Mouse (Mus musculus): ENCODE results near the gene 2810004N23Rik.
"Not testable (repeated sequence)": the region's sequence is repeated elsewhere in the genome, so short reads cannot be mapped to it uniquely, and the experiment has no call there.

The 2810004N23Rik gene

GRCm38 (mm10) chr8:124866669-124867068 is 3.7 kb upstream of the 2810004N23Rik start:
- peak in 1 of 2 experiments; percentile 11 for DNase-seq (ENCODE audit: low spot score in 2 of 2)

GRCm38 (mm10) chr8:124863729-124864128 is 809 bp upstream of the 2810004N23Rik start:
- peak; percentile 25 to 53 for DNase-seq (ENCODE audit: low spot score in 2 of 2)

GRCm38 (mm10) chr8:124863163-124863677 is 300 bp upstream of the 2810004N23Rik start:
- no peak for DNase-seq (ENCODE audit: low spot score in 2 of 2)

GRCm38 (mm10) chr8:124860188-124860587 is 2.7 kb downstream of the 2810004N23Rik start:
- no peak for DNase-seq (ENCODE audit: low spot score in 2 of 2)

DNA sequence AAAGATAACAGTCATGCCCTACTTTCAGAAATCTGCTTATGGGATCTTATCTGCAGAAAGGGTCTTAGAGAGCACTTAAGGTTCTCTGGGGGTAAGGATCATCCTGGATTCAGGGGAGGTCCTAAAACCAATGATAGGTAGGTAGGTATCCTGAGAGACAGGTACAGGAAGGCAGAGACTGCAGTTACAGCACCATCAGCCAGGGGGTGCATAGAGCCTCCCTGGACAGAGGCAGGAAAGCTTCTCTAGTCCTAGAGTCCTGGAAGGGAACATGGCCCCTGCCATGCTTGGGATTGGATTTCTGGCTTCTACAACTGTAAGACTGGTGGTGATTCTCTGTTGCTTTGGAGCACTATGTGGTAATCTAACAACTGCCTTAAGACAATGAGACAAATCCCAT is 3.5 kb downstream of the 2810004N23Rik start:
- peak; percentile 24 to 29 for DNase-seq (ENCODE audit: low spot score in 2 of 2)

DNA sequence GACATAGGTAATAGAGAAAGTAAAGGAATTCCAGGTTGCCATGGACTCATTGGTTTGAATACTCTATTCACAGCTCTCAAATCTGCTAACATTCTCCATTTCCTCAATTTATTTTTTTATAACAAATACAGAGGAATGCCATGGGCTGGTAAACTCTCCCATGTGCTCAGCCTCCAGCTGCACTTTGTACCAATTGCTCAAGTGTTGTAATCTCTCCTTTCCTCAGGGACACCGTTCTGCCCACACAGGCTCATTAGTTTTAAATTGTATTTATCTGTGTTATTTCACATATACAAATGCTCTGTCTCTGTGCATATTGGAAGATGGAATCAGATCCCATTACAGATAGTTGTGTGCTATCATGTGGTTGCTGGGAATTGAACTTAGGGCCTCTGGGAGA is 9.4 kb downstream of the 2810004N23Rik start:
- no peak for DNase-seq (ENCODE audit: low spot score in 2 of 2)

DNA sequence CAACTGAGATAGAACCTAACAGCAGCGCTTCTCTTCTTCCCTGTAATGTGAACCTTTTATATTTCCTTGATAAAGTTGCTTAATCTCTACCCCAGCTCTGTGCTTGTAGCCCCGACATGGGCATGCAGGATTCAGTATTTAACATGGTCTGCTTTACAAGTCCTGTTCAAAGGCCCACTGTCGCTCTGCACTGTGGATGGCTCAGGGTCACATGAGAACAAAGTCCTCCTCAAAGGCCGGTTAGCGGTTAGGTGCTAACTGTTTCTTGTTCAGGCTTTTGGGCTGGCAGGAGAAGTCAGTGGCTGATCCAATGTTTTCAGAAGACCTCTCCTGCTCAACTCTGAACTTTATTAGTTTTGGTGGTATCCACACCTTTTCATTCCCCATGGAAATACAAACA is 17.3 kb downstream of the 2810004N23Rik start:
- DNase-seq (ENCODE audit: low spot score in 2 of 2), result no peak

DNA sequence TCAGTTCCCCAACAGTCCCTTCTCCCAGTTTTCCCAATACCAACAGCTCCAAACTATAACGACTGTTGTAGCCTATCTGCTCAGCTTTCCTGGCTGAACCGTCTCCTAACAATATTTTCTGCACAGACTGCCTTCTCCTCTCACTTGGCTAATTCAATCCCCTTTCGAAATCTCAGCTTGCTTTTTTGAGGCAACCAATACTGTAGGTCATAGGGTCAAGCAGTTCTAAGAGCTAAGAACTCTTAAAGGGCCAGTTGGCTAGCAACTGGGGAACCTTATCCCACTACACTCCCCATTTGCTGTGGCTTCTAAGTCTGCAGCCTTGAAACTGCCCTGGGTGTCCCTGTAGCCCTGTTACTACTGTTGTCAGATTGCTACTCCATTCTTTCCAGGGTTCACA is 17.8 kb downstream of the 2810004N23Rik start:
- no peak for DNase-seq (ENCODE audit: low spot score in 2 of 2)

DNA sequence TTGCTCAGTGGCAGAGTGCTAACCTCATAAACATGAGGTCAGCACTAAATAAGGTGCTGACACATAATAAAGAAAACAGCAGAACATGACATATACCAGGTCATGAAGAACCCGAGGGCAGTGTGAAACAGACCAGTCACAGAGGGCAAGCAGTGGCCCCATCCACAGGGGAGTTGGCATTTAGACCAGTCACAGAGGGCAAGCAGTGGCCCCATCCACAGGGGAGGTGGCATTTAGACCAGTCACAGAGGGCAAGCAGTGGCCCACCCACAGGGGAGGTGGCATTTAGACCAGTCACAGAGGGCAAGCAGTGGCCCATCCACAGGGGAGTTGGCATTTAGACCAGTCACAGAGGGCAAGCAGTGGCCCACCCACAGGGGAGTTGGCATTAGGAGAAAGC is 20.0 kb downstream of the 2810004N23Rik start:
- not testable (repeated sequence) for DNase-seq (ENCODE audit: low spot score in 2 of 2)

DNA sequence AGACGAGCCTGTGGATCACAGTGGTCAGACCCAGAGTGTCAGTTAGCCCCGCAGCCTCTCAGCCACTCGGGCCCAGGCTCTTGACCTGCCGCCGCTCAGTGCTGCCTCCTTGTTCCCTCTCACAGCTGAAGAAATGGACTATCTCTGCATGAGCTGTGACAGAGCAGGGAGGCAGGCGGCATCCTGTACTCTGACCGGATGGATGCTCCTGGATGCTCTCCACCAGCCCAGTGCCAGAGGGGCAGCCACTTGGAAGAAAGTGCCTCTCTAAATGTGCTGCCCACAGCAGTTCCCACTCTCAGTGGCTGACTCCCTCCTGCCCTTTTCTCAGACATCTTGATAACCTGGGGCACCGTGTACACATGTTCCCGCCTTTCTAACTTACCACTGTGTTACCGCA is 21.1 kb downstream of the 2810004N23Rik start:
- no peak for DNase-seq (ENCODE audit: low spot score in 2 of 2)

- no peak for DNase-seq (ENCODE audit: low spot score in 2 of 2)
Measured at GRCm38 (mm10) chr8:124840900-124841299, 22.0 kb downstream of the 2810004N23Rik start.

GRCm38 (mm10) chr8:124839371-124839770 is 23.5 kb downstream of the 2810004N23Rik start:
- DNase-seq (ENCODE audit: low spot score in 2 of 2), result no peak

- DNase-seq (ENCODE audit: low spot score in 2 of 2), result no peak
Measured at GRCm38 (mm10) chr8:124837956-124838355, 25.0 kb downstream of the 2810004N23Rik start.

GRCm38 (mm10) chr8:124836907-124837306 is 26.0 kb downstream of the 2810004N23Rik start:
- no peak for DNase-seq (ENCODE audit: low spot score in 2 of 2)

DNA sequence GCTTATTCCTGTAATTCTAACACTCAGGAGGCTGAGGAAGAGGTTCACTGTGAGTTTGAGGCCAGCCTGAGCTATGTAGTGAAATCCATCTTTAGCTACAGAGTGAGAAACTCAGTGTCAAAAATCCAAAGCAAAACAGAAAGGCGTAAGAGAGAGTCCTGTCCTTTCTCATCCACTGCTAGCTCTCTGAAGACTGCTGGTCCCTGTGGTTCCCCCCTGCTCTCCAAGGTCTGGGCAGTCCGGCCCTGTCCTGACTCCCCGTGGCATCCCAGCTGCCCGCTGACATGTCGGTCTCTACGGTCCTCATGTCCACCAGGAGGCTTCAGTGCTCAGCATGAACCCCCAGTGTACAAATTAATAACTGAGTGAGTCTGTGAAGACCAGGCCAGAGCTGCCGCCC is 26.6 kb downstream of the 2810004N23Rik start:
- DNase-seq (ENCODE audit: low spot score in 2 of 2), result no peak

- no peak for DNase-seq (ENCODE audit: low spot score in 2 of 2)
Measured at GRCm38 (mm10) chr8:124835848-124836247, 27.1 kb downstream of the 2810004N23Rik start.

GRCm38 (mm10) chr8:124833430-124834205 is 29.3 kb downstream of the 2810004N23Rik start:
- no peak for DNase-seq (ENCODE audit: low spot score in 2 of 2)

GRCm38 (mm10) chr8:124831941-124832340 is 31.0 kb downstream of the 2810004N23Rik start:
- no peak for DNase-seq (ENCODE audit: low spot score in 2 of 2)

DNA sequence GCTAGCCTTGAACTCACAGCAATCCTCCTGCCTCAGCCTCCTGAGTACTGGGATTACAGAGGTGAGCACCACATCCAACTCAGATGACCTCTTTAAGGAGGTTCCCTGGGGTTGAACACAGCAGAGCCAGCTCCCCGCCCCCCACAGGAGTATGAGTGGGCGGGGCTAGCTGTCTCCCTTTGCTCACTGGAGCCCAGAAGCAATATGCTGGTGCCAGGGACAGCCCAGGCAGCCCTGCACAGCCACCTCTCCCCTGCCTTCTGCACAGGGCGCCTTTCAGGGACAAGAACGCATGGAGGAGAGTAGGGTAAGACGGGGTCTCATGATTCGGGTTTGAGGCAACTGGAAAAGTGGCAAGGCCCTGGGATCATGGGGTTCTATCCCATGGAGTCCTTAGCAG is 31.4 kb downstream of the 2810004N23Rik start:
- DNase-seq (ENCODE audit: low spot score in 2 of 2), result no peak

- DNase-seq (ENCODE audit: low spot score in 2 of 2), result no peak
Measured at GRCm38 (mm10) chr8:124830050-124830449, 32.9 kb downstream of the 2810004N23Rik start.

- no peak for DNase-seq (ENCODE audit: low spot score in 2 of 2)
Measured at GRCm38 (mm10) chr8:124828561-124829240, 34.2 kb downstream of the 2810004N23Rik start.

DNA sequence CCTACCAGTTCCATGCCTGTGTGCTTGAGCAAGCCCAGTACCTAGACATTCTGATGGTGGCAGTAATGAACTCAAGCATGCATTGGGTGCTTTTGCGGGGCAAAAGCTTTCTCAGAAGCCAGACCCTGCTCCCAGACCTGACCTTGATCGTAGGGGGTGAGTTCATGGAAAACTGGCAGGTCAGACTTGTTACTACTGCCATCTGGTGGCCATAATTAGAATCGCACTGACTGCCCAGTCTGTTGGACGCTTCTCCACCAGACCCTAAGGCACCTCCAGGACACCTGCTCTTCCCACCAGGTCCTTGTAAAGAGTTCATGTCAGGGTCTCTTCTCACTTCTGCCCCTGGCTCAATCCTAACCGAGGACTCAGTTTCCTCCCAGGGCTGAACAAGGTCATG is 35.5 kb downstream of the 2810004N23Rik start:
- peak in 1 of 2 experiments; percentile 11 for DNase-seq (ENCODE audit: low spot score in 2 of 2)

- DNase-seq (ENCODE audit: low spot score in 2 of 2), result no peak
Measured at GRCm38 (mm10) chr8:124826658-124827057, 36.3 kb downstream of the 2810004N23Rik start.

Data from spleen, postnatal 36 days (tissue).